Mouse (Mus musculus) neural tube, embryonic 13.5 days (tissue): ENCODE measurements at regions not wholly inside any gene's neighbourhood (a gene's known extent, or its start where the extent isn't known, plus 50 kb on each side); places are given as distances from the start of the nearest gene placed in this dataset.

ENCODE experiments used
- ATAC-seq: fragments of 200-750 bp; cut with Nextera tagmentation; 2 replicates; pipeline ENCODE4 v1.8.0; 2017; ENCODE audit warnings: low read depth, mild to moderate bottlenecking, moderate TSS enrichment, moderate library complexity
- H3K27ac ChIP-seq: fragments of 300-500 bp; sonication (generic); replicated peaks from 2 replicates; pipeline ENCODE4 v1.5.1; 2015; ENCODE audit warnings: moderate library complexity, mild to moderate bottlenecking, inconsistent platforms
- H3K27me3 ChIP-seq: fragments of 300-500 bp; sonication (generic); 2 replicates; pipeline ENCODE4 v1.6.1; 2015; ENCODE audit warnings: mild to moderate bottlenecking, inconsistent platforms
- H3K36me3 ChIP-seq: fragments of 300-500 bp; sonication (generic); 2 replicates; pipeline ENCODE4 v1.6.1; 2015; ENCODE audit warnings: mild to moderate bottlenecking, inconsistent platforms
- H3K4me1 ChIP-seq: fragments of 300-500 bp; sonication (generic); replicated peaks from 2 replicates; pipeline ENCODE4 v1.6.1; 2015; ENCODE audit warnings: inconsistent platforms
- H3K4me2 ChIP-seq: fragments of 300-500 bp; sonication (generic); 2 replicates; pipeline ENCODE4 v1.6.1; 2015; ENCODE audit warnings: inconsistent platforms, mild to moderate bottlenecking, moderate library complexity
- H3K4me3 ChIP-seq: fragments of 300-500 bp; sonication (generic); 2 replicates; pipeline ENCODE4 v1.5.1; 2015; ENCODE audit warnings: mild to moderate bottlenecking, inconsistent platforms
- H3K9ac ChIP-seq: fragments of 300-500 bp; sonication (generic); 2 replicates; pipeline ENCODE4 v1.6.1; 2015; ENCODE audit warnings: moderate library complexity, mild to moderate bottlenecking, inconsistent platforms
- H3K9me3 ChIP-seq: fragments of 300-500 bp; sonication (generic); 2 replicates; pipeline ENCODE4 v1.6.1; 2016; ENCODE audit warnings: inconsistent platforms
- WGBS: fragments of 180-500 bp; shearing (Covaris S2); methylation state at CpG from one replicate; pipeline ENCODE4 v1.1.7; 2015; 5-methylcytosine and 5-hydroxymethylcytosine counted together

- Histone ChIP-seq H3K4me2 (no peak overlapping the region), H3K27me3 (no peaks in the 10 kb centered on the region), H3K9me3 (no peaks in the 10 kb centered on the region), H3K9ac (no peak overlapping the region), H3K4me1 (no peaks in the 10 kb centered on the region), H3K27ac (no peak overlapping the region), H3K36me3 (no peaks in the 10 kb centered on the region), H3K4me3 (no peak overlapping the region)
- ATAC-seq: no peak
- 81% methylated on average over 3 of the region's 3 CpGs for WGBS
Observed at GRCm38 (mm10) chr3:66825761-66826160, 155.4 kb upstream of the Rsrc1 start.
